Mouse (Mus musculus) thymus, postnatal 14 days (tissue): ENCODE measurements around the gene Sesn3.
"Not testable (repeated sequence)": the region's sequence is repeated elsewhere in the genome, so short reads cannot be mapped to it uniquely, and the experiment has no call there.

Experiments
- DNase-seq: peaks from one replicate; pipeline ENCODE4 v3.0.0; 2021

Sesn3 gene

DNA sequence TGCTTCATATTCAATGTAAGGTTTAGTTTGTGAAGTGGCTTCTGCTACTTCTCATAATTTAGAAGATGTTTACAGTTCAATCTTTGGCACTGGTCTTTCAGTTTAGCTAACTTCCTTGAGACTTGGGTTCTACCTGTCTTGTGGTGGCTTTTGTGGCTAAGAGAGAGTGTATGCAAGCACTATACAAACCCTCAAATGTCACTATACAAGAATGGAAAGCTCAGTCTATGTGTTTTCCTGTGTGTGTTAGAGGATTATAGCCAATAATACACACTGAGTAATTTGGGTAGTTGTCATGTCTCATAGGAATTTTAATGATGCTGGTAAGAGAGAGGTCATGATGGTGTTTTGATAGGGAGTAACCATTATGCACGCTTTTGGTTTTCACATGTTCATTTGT is 5.8 kb downstream of the Sesn3 start:
- DNase-seq = no peak

DNA sequence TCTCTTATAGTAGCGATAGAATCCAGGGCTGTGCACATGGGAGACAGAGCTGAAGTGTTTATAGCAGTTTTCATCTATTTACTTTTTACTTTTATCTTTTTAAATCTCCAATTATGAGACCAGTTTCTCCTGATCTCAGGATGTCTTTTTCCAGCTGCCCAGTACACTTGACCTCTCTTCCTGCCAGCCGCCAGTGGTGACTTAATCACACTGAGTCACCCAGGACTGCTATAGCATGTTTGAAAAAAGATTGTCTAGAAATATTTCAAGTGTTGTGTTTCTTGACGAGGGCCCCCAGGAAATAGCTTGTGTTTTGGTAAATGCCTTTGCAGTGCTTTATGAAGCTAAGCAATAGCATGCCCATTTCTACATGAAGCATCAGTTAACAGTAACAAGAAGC is 10.2 kb downstream of the Sesn3 start:
- no peak for DNase-seq

DNA sequence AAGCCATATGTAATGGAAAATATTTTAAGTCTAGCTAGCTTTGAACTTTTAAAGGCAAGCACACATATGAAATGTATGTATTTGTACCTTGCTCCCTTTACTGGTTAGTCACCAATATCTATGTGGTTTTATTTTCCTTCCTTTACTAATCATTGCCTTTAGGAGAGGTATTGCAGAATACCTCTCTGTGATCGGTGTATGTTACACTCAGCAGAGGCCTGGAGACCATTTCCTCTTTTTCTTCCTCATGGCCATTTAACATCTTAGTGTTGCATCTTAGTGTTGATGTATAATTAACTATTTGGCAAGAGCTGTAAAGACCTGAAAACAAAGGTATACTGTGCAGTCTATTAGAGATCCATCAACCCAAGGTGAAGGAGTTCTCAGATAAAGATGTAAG is 12.4 kb downstream of the Sesn3 start:
- no peak for DNase-seq

DNA sequence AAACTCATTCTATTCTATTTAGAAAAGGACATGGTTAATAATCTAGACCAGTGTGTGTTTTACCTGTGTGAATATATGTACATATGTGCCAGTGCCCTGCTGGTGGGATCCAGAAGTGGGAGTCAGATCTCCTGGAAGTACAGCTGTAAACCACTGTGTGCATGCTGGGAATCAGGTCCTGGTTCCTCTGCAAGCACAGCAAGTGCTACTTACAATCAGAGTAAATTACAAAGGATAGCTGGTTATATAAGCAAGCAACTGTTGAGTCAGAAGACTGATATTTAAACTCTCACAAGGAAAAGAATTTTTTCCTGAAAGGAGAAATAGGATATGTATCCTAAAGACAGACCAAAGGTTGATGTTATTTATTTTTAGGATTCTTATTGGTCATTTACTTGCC is 13.6 kb downstream of the Sesn3 start:
- DNase-seq = no peak

DNA sequence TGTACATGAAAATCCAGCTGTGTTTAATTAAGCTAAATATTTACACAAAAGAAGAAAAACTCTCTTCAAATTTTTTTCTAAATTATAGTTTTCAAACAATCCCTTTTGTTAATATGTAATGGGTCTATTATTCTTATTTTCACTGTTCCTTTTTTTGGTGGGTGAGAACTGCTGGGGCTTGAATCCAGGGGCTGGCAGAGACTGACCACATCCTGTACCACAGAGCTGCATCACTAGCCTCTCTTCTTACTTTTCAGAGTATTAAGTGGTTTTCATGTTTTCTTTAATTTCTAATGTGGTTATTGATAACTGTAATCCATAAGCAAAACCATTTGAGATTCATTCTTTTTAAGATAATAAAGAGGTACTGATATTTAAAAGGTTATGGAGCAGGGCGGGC is 19.0 kb downstream of the Sesn3 start:
- no peak for DNase-seq

DNA sequence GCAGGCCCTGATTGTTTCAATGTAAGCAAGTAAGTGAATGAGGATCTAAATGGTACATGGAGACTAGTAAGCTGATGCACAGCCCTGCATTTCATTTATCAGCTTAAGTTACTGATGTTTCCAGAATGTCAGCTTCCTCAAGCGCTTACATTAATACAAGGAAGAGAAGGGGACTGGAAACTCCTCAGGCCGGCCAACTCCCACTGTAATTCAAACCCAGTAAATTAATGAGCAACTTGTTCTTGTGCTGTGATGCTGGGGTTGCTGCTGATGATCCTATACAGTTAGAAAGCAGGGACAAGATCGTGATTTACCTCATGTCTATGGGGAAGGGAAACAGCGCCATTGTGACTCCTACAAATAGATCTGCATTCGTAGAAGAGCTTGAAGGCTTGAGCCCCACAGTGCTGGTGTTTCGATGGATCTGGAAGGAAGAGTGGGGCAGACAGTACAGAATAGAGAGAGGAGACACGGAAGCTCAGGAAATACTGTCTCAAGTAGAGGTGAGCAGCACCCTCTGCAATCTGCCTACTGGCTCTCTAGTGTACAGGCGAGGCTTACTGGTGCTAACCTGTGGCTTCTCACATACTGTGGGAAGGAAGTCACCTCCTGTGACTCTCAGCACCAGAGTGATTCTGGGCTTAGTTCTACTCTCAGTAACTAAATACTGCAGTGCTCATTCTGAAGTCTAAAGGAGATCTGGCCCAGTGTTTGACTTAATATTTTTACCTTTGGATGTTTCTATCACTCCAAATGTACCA is 21.0 kb downstream of the Sesn3 start:
- DNase-seq = no peak

DNA sequence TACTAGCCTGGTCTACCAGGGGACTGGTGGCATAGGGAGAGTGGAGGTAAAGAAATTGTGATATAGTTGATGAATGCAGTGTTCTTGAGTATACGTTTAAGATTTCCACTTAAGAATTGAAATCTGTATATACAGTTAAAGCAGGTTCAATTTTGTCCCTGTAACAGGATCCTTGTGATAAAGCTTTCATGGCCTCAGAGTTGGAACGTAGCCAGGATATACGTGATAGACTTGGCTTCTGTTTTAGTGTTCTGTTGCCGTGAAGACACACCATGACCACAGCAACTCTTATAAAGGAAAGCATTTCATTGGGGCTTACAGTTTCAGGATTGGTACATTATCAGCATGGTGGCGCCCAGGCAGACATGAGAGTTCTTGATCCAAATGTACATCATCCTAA is 22.3 kb downstream of the Sesn3 start:
- DNase-seq = no peak

DNA sequence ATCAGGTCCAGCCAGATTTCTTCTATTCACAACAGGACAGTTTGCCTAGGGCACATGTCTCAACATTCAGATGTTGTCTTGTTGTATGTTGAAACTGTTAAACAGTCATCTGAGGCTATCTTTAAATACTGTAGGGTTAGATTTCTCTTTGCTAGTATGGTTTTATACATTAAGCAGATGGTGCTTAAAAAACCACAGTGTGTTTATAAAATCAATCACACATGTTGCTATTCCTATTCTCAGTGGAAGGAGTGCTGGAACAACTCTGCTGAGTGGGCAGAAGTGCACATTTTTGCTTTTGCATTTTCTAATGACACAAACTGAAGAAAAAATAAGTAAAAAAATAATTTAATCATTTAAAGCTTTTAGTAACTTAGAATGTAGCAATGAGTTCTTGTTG is 25.0 kb downstream of the Sesn3 start:
- no peak for DNase-seq

DNA sequence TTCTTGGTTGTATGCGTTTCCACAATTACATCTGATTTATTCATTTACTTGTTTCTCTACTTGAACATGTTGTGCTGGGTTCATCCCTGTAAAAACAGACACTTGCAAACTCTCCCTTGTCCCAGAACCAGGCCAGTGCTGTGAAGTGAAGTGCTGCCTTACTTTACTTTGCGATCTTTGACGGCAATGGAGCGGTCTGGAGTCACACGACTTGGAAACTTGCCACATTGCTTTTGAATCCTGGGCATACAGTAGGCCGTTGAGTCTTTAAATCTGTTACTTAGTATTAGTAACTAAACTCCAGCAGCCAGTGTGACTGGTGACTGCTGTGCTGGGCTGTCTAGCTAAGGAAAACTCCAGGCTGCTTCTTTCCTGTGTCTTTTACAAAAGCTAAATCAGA is 25.9 kb downstream of the Sesn3 start:
- DNase-seq = no peak

DNA sequence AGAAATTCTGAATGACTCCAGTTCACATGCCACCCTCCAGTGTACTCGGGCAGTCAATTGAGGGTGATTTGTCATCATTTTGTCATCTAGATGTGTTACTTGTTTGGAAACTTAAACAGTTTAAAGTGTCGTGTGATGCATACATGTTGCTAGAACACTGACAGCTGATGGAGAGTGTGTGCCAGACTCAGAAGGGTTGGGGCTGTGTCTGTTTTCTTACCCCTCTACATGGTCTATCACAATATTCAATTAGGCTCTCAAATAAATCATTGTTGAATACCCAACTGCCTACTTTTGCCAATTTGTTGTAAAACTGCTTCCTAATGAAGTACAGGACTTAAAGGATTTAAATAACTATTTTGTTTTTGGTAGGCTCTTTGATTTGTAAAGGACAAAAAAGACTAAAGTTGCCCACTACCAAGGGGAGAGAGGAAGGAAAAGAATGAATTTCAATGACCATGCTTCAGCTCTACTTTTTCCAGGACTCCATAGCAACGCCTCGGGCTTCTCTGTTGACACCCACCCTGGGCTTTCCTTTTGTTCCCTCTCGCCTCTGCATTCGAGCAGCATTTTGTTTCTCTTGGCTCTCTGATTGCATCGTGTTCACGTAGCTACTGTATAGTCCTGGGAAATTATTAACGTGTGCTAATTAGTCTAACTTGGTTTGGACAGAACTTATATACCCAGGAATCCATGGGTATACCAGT is 29.5 kb downstream of the Sesn3 start:
- no peak for DNase-seq

DNA sequence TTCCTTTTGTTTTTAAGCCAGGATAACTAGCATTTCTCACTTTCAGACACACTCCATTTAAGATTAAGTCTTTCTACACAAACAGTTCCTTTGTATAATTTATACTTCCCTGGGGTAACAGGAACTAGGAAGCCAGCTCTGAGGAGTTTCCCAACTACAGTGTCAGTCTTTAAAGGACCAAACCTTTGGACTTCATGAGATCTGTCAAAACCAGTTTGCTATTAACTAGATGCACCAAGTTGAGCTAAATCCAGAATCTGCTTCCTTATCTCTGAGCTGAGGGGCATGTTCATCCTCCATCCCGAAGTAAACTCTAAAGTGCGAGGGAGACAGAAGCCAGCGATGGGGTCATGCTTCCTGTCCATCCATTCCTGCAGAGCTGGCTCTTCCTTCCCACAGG is 32.5 kb downstream of the Sesn3 start:
- DNase-seq = no peak

DNA sequence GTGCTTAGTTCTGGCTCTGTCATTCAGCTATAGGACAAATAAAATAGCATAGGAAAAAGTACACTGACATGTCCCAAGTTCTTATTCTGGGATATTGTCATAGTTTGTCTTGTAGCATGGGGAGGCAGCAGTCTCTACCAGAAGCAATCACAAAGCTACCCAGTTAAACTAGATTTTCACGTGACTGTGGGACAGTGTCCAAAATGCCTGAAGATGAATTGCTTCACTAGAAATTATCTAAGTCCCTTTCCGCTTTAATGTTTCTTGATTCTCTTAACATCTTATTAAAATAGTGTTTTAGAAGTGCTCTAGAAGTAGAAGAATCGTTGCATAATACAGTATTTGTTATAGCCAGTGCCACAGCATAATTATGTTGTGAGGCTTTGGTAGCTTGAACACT is 39.1 kb downstream of the Sesn3 start:
- DNase-seq = no peak

DNA sequence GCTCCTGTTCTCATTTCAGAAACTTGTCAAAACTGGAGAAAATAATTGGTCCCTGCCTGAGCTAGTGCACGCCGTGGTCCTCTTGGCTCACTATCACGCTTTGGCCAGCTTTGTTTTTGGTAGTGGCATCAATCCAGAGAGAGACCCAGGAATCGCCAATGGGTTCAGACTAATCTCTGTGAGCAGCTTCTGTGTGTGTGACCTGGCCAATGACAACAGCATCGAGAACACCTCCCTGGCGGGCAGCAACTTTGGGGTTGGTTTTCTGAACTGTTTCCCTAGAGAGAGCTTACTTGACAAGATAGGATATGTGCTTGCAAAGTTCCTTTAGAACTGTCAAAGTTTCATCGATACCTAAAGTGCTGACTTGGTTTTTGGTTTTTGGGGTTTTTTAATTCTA is 39.6 kb downstream of the Sesn3 start:
- no peak for DNase-seq

DNA sequence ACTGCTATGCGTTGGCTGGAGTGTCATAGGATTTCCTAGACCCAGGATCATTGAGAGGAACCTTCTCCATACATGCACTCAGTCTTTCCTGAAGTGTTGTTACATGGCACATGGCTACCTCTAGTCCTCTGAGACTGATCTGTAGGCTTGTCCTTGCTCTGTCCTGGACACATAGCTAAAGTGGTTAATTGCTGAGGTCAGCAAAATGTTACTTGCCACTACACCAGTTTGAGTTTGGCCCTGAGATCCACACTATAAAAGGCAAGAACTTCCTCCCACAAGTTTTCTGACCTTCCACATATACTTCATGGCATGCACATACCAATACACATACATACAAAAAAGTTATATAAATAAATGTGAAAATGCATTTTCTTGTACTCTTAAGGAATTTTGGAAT is 41.8 kb downstream of the Sesn3 start:
- no peak for DNase-seq

DNA sequence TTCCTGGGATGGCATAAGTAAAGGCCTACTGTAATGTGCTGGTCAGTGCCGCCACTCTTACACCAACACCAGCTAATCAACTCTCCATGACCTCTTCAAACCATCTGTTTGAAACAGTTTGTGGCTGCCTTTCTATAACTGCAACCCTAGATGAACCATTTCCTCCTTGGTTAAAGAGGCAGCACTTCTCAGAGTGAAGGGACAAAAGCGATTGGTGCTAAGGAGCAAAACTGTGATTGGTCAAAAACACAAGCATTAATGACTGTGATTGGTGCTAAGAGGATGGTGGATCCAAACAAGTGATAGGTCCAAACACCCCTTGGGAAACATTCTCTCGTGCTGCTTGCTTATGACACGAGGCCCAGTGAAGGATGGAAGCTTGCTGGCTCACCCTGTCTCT is 61.0 kb downstream of the Sesn3 start:
- DNase-seq = no peak

DNA sequence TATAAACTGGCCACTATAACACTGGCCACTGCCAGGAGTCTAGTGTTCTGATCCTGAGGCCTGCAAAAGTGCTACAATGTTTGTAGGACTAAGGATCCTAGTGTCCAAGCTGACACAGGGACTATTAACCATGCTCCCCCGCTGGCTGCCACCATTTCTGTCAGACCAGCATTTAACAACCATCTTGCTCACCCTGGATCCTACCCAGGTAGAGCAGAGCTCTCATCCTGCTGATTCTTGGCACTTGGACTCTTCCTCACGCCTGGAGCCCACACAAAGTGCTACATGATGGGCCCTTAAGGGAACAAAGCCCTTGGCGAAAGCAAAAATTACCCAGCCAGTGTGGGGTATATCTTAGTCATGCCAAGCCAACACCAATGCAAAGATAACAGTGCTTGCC is 62.0 kb downstream of the Sesn3 start:
- DNase-seq = no peak

DNA sequence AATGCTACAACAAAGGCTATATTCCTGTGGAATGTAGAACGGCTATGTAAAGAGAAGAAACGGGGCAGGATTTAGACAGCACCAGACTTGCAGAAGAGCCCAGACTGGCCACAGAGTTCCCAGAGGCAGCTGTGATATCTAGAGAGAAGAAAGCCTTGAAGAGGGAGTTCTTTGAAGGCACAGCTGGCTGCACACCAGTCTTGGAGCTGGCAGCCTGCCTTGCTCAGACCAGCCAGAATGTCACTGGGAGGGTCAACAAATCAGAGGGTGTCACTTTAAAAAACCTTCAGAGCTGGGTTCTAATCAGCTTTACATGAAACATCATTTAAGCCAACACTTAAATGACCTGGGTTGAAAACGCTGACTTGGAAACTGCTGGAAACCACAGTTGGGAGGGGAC is 63.8 kb downstream of the Sesn3 start:
- no peak for DNase-seq

DNA sequence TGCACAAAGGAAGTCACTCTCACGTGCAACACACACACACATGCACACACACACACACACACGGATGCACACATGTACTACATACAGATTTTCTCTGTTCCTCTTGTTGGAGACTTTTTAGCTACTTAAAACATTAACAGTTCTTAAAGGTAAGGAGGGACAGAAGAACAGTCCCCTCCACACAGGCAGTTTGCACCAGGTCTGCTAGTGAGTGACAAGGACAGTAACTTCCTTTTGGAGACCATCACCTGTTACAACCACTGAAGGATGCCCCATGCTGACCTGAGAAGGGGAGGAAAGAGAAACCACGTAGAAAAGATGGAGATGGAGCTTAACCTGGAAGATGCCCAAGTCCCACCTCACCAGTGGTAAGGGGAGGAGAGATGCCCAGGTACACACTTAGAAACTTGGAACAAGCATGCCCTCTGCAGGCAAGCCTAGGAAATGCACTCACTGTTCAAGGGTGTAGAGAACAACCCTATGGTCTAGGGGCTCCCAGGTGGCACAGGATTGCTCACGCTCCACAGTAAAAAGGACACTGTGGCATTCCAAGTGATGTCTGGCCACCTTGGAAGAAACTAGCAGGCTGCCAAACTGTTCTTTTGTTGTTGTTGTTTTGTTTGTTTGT is 67.3 kb downstream of the Sesn3 start:
- peak; percentile 85 for DNase-seq

DNA sequence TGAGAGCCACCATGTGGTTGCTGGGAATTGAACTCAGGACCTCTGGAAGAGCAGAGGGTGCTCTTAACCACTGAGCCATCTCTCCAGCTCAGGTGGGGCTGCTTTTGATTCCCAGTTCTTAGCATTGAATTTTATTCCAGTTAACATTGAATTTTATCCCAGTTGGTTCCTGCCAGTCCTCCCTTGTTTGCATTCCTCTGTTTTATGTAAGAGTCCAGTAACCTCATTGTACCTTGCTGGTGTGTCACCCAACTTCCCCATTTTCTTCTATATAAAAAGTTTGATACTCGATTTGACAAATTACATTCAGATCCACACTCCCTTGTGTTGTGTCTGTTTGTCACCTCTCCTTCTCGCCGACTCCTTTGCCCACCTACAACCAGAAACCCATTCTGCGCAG is 71.0 kb downstream of the Sesn3 start:
- DNase-seq = not testable (repeated sequence)

DNA sequence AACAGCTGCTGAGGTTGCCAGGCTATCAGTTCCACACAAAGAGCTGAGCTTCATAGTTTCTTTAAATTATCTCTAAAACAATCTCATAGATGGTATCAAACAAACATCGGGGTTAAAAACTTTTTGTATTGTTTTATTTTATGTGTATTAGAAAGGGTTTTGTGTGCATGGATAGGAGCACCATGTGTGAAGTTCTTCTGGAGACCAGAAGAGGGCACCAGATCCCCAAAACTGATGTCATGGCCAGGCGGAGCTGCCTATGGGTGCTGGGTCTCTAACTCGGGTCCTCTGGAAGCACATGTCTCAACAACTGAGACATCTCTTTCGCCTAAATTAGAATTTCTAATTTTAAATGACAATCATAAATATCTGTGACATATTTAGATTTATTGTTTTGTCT is 73.5 kb downstream of the Sesn3 start:
- peak; percentile 35 for DNase-seq

DNA sequence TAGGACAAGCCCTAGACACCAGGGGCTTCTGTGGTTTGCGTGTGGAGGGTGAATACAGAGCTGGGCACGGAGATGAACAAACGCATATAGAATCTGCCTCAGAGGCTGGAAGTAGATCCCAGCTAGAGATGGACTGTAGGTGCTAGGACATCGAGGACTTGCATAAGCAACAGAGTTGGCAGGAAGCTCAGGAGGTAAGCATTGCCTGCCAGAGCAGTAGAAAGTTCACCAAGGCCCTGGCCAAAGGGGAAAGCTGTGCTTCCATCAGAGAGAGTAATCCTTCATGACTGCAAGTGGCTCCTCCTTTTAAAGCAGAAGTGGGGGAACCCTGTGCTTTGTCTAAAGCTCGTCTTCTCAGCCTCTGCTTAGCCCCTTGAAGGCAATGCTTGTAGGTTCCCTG is 74.5 kb downstream of the Sesn3 start:
- no peak for DNase-seq

DNA sequence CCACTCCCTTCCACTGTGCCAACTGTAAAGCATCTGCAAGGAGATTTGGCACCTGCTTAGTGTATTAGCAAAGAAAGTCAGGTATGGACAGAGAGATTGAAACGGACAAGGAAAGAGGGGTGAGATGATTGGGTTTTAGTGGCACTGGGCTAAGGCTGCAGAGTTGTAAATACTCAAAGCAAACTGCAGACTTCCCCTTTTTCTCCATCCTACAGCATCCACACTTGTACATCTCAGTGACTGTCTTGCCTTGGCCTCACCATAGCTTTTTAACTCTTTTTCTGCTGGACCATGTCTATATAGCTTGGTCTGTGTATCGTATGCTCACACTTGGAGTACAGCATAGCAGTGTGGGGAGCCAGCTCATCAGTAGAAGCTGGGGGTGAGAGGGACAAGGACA is 75.9 kb downstream of the Sesn3 start:
- no peak for DNase-seq

DNA sequence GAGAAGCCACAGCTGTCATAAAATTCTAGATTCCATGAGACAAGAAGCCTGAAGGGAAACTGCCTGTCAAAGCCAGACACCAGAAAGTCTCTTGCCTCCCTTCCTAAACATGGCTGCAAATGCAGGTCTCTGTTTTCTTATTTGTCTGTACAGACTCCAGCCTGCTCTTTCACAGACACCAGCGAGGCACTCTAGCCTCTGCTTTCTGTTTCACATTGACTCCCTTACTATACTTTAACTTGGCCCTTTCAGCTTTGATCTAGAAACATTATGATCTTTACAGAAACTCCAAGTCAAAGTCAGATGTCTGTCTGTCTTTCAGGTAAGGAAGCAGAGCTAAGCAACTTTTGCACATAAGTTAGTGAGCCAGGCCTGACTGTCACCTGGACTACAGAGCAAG is 77.5 kb downstream of the Sesn3 start:
- no peak for DNase-seq

DNA sequence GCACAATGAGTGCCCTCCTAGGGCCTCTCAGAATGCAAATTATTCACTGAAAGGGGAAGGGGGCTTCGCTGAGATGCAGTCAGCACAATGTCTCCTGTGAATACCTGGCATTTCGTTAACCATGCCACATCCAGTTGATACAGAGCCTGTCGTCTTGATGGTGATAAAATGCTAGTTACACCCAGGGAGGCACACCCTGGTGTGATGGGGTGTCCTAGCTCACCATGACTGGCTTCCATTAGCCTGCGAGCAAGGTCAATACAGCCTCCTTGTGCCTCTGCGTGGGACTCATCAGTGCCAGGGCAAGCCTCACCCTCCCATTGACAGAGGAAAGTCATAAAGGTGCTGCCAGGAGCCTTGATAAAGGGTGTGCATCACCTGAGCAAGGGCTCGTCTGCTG is 80.0 kb downstream of the Sesn3 start:
- DNase-seq = no peak

DNA sequence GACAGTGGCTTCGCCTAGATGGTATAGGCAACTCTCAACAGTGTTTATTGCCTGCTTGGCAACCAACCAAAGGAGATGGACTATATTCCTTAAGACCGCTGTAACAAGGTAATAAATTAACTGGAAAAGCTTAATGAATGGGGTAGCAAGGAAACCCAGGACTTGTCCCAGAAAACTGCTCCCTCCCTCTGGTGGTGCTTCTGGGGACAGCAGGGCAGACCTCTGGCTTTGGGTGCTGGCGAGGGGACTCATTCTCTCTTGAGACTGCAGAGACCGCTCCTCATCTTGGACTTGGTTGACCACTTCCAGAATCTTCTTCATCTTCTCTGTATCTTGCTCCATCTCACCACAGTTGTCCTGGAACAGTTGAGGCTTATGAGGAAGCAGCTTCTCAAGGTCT is 82.2 kb downstream of the Sesn3 start:
- DNase-seq = no peak
